Mouse (Mus musculus) megakaryocyte, embryonic 14.5 days (primary cell): ENCODE data around the gene Cyp26c1.

Experiments used
- FLI1 ChIP-seq: IDR thresholded peaks from 2 replicates; pipeline ENCODE4 v1.6.1; 2012; ENCODE audit warnings: low read length, inconsistent platforms, mixed read lengths
- GATA1 ChIP-seq: IDR thresholded peaks from 3 replicates; pipeline ENCODE4 v1.6.1; 2012; ENCODE audit warnings: mixed read lengths, low read length, inconsistent platforms, borderline replicate concordance

- TF ChIP-seq GATA1, result no peak
- no peak for TF ChIP-seq FLI1
Observed at GRCm38 (mm10) chr19:37727366-37727765, 42.0 kb downstream of the Cyp26c1 start.
